Mouse (Mus musculus) thymus, postnatal 25 days (tissue): Measurements from ENCODE around the gene Tmem164.
"Not testable (repeated sequence)": the region's sequence is repeated elsewhere in the genome, so short reads cannot be mapped to it uniquely, and the experiment has no call there.

Experiments used
- DNase-seq: peaks from one replicate; pipeline ENCODE4 v3.0.0; 2022

The Tmem164 gene

DNA sequence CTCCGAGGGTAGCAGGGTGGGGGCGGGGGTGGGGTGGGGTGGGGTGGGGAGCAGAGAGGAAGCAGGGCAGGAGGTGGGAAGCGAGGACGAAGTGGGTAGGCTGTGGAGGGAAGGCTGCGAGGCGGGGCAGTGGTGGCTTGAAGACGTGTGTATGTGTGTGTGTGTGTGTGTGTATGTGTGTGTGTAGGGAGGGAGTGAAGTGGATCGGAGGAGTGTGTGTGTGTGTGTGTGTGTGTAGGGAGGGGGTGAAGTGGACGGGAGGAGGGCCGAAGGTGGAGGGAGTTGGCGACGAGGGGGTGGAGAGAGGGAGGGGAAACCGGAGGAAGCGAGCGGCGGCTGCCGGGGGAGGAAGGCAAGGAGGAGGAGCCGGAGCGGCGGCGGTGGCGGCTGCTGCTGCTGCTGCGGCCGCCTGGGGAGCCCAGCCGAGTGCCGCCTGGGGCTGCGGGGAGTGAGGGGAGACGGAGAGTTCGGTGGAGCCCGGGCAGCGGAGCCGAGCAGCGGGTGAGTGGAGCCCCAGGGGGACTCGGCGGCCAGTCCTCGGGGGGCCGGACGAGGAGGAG lies at the start of gene Tmem164:
Tmem164 (plus strand) TSS at position 351 of the 560 bp plus-strand sequence.
- DNase-seq = peak; percentile 79

GRCm38 (mm10) chrX:142632990-142633389 lies 48.2 kb upstream of the Tmem164 start:
- DNase-seq = not testable (repeated sequence)

- no peak for DNase-seq
Measured at GRCm38 (mm10) chrX:142647202-142647601, 34.0 kb upstream of the Tmem164 start.

GRCm38 (mm10) chrX:142650117-142650764 lies 31.0 kb upstream of the Tmem164 start:
- no peak for DNase-seq

GRCm38 (mm10) chrX:142664704-142665422 lies 16.3 kb upstream of the Tmem164 start:
- no peak for DNase-seq

GRCm38 (mm10) chrX:142665423-142665805 lies 15.8 kb upstream of the Tmem164 start:
- DNase-seq = no peak

- DNase-seq = no peak
Measured at GRCm38 (mm10) chrX:142669312-142670091, 11.7 kb upstream of the Tmem164 start.

GRCm38 (mm10) chrX:142670121-142670520 lies 11.1 kb upstream of the Tmem164 start:
- no peak for DNase-seq

GRCm38 (mm10) chrX:142671141-142671540 lies 10.1 kb upstream of the Tmem164 start:
- no peak for DNase-seq

DNA sequence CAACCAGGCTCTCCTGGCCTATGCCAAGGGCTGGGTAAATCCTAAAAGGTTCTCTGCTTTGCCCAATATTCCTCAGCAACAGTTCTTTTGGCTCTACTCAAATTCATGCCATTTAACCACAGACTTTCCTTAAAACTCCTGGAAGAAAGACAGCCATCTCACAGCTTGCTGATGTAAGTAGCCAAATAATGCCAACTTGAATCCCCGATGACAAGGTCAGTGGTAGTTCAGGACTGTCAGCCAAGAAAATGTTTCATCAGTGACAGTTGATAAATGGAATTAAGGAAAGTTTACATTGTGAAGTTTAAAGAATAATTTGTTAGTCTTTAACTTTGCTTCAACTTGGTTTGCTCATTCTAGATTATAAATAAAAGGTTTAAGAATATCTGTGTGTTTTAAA lies 8.5 kb upstream of the Tmem164 start:
- DNase-seq = no peak

DNA sequence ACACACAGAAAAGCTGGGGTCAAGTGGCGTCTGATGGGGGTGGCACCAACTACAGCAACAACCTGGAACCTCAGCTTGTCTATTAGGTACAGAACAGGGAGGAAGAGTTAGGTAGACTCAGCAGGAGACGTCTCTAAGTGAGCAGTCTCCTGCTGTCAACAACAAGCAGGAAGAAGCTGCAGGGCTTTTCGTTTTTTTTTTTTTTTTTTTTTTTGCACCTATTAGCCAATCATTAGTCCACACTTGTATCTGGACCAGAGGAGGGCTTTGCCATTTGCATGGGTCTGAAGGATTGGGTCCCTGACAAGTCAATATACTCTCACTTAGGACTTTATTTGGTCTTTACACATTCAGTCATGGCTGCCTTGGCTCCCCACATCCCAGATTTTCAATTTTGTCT lies 4.0 kb upstream of the Tmem164 start:
- DNase-seq = no peak

- peak; percentile 8 for DNase-seq
Measured at GRCm38 (mm10) chrX:142678499-142679474, 2.4 kb upstream of the Tmem164 start.

- peak; percentile 5 for DNase-seq
Measured at GRCm38 (mm10) chrX:142679502-142680250, 1.5 kb upstream of the Tmem164 start.

DNA sequence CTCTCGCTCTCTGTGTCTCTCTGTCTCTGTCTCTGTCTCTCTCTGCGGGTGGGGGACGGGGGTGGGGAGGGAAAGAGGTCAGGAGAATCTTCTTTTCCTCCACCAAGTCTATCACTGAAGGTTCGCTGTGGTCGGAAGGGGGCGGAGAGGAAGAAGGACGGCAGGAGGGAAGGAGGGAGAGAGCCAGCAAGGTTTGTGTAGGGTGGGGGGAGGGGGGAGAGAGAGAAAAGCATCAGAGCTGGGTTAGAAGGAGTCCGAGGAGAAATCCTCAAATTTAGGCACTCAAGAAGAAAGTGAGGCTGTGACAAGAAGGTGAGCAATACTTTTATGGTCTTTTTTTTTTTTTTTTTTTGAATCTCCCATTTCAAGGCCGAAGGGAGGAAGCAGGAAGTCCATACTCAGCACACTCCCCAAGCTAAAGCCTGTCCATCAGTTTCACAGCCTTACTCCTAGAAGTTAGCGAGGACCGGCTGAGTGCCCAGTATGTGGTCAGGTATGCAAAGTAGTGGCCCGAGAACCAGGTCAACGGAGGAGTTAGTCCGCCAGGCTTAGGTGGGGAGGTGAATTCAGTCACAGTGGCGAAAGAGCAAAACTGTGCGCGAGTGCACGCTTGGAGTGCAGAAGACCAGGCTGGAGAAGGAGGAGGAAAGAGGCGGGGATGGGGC lies 683 bp upstream of the Tmem164 start:
- DNase-seq = peak; percentile 18

DNA sequence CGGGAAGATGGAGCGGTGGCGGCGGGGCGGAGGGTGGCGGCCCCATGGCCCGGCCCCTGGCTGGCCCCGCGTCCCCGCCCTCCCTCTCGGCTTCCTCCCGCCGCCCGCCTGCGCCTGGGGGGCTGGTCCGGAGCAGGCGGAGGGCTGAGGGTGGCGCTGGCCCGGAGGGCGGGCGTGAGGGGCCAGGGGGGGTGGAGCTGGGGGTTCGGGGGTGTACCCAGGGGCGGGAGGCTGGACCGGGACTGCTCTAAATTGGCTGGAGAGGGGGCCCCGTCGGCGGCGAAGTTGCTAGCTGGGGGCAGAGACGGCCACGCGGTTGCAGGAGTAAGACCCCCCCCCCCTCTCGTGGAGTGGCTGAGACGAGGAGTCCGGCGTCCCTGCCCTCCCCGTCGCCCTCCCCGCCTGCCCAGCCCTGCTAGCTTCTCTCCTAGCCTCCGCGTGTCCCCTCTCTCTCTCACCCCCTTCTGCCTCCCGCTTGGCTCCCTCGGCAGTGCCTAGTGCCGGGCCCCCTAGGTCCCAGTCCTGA lies 473 bp downstream of the Tmem164 start:
- no peak for DNase-seq

GRCm38 (mm10) chrX:142682176-142682820 lies 1.1 kb downstream of the Tmem164 start:
- DNase-seq = peak; percentile 29

DNA sequence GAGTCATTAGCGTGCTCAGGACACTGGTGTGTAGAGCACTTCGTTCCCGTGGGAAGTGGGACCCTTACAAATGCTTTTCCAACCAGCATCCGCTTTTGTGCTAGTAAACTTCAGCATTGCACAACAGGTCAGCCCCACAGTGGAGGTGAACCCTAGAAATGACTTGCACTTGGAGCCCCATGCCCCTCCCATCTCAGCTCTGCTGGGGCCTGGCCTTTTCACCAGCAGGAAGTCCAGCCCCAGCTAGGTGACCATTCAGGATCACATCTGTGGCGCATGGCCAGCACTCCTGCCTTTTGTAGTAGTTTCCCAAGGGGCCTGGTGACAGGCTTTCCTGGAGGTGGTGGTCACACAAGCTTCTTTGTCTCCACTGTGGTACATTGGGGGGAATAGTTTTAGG lies 1.8 kb downstream of the Tmem164 start:
- DNase-seq = no peak

DNA sequence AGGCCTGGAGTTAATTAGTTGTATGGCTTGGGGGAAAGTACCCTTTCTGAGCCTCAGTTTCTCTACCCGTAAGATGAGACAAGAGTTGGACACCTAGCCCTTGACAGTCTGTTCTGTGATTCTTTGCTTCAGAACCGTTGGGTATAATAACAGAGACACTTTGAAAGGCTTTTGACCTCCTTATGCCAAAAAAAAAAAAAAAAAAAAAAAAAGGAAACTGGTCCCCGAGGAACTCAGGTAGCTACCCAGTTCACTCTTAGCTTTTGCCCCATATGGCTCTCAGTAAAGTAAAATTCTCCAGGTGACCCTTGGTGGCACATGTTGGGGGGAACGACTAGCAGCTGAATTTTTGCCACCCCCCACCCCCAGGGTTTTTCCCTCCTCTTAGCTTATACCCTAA lies 3.5 kb downstream of the Tmem164 start:
- DNase-seq = no peak

GRCm38 (mm10) chrX:142685676-142686075 lies 4.5 kb downstream of the Tmem164 start:
- no peak for DNase-seq

DNA sequence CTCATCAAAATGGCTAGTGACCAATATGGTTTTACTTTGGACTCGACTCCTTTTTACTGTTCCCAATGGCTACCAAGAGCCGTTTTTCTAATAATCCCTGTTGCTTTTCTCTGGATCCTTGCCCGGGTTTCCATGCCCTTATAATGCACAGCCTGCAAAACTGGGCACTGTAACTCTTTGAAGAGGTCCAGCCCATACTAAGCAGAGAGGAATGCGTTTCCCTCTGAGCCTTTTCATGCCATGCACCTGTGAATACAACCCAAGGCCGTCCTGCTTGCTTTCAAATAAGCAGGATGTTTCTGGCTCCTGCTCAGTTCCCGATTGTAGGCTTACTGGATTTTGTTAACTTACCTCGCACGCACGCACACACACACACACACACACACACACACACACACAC lies 7.3 kb downstream of the Tmem164 start:
- DNase-seq = no peak
